Mouse (Mus musculus) olfactory bulb, adult 2 months (tissue): ENCODE data around the gene Ninl.

ENCODE experiments used
- CTCF ChIP-seq: fragments of 200-500 bp; IDR thresholded peaks from 2 replicates; pipeline ENCODE4 v1.5.1; 2012; ENCODE audit warnings: low read depth, mild to moderate bottlenecking, low read length, moderate library complexity; ENCODE audit not compliant: insufficient read depth
- POLR2A ChIP-seq: fragments of 200-500 bp; IDR thresholded peaks from 2 replicates; pipeline ENCODE4 v1.6.1; 2012; ENCODE audit warnings: mild to moderate bottlenecking, low read depth, low read length, moderate library complexity; ENCODE audit not compliant: insufficient read depth

DNA sequence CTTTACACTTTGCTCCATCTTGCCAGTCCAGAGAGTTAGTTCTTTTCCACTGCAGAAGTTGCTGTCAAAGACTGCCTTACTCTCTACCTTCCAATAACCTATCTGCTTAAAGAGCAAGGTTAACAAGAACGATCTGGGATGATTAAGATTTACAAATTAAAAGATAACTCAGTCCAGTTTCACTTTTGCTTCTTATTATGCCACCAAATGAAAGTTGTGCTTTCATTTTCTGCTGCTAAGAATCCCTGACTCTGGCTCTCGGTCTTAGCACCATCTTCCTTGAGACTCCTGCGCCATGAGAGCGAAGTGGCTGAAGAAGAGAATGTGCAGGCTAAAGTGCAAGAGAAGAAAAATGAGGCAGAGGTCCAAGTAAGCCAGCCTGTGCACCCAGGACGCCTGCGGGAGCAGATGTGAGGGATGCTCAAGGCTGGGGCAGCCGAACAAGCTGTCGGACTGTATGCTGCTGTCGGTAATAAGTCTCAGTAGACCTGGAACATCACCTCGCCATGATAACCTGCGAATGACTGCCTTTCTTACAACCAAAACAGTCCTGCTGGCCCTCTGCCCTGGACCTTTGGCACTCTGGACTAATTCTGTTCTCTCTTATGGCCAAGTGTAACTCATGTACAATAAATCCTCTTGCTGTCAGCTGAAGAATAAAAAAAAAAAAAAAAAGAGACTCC is 112.0 kb downstream of the Ninl start:
- TF ChIP-seq CTCF (no peak), POLR2A (no peak)
